8 mouse cellular contexts compared by ENCODE assay signal in genomic region chr6:114643716-114644115, GRCm38 (mm10). TPM values are rescaled to one million over a fixed set of nuclear protein-coding genes. Genes with fewer than 3 reads are reported as not detected.
DNase-seq lines count a peak whose midpoint lies in the region; ATAC-seq and TF ChIP-seq lines count a peak whose summit lies in the region.

No protein-coding gene starts in this region.

- no peak for ATAC-seq in hindbrain, postnatal 0 days
- no peak for ATAC-seq in midbrain, postnatal 0 days (ENCODE audit: low FRiP score)

- no peaks in the 10 kb centered on the region for H3K9me3 ChIP-seq in hindbrain, postnatal 0 days (ENCODE audit: low read length)
- no peaks in the 10 kb centered on the region for H3K9me3 ChIP-seq in midbrain, postnatal 0 days (ENCODE audit: low read length)

- no peaks in the 10 kb centered on the region; the same call in 1 of the 2 replicates for H3K4me1 ChIP-seq in hindbrain, postnatal 0 days (ENCODE audit: insufficient read depth, low read length)
- H3K4me1 ChIP-seq in midbrain, postnatal 0 days (ENCODE audit: insufficient read depth, low read length): no peaks in the 10 kb centered on the region

- TF ChIP-seq CTCF in layer of hippocampus, adult 2 months (conservative IDR thresholded peaks at IDR 0.05): no peak
- no peak for TF ChIP-seq CTCF in hindbrain, postnatal 0 days (IDR thresholded peaks at IDR 0.05; ENCODE audit: low read depth)
- TF ChIP-seq CTCF in midbrain, postnatal 0 days (IDR thresholded peaks at IDR 0.05): no peak

- no peaks in the 10 kb centered on the region for H3K36me3 ChIP-seq in hindbrain, postnatal 0 days (ENCODE audit: insufficient read depth, low read length)
- no peaks in the 10 kb centered on the region; the same call in 1 of the 2 replicates for H3K36me3 ChIP-seq in midbrain, postnatal 0 days (ENCODE audit: insufficient read depth, low read length)

- peak overlapping the region; percentile 71 for H3K4me3 ChIP-seq in layer of hippocampus, adult 2 months
- peak overlapping the region; percentile 54 for H3K4me3 ChIP-seq in hindbrain, postnatal 0 days (ENCODE audit: low read length)
- peak overlapping the region; percentile 81 for H3K4me3 ChIP-seq in midbrain, postnatal 0 days (ENCODE audit: low read depth, low read length)

- peak overlapping the region; percentile 99 for H3K4me2 ChIP-seq in hindbrain, postnatal 0 days (ENCODE audit: low read depth, low read length)
- peak overlapping the region; percentile 94 for H3K4me2 ChIP-seq in midbrain, postnatal 0 days (ENCODE audit: low read depth, low read length, poor library complexity, severe bottlenecking)

- no peaks in the 10 kb centered on the region for H3K27me3 ChIP-seq in hindbrain, postnatal 0 days (ENCODE audit: insufficient read depth, low read length)
- no peaks in the 10 kb centered on the region for H3K27me3 ChIP-seq in midbrain, postnatal 0 days (ENCODE audit: insufficient read depth, low read length)

- H3K27ac ChIP-seq in layer of hippocampus, adult 2 months: no peak overlapping the region
- no peak overlapping the region; the same call in 1 of the 2 replicates for H3K27ac ChIP-seq in hindbrain, postnatal 0 days
- no peak overlapping the region for H3K27ac ChIP-seq in midbrain, postnatal 0 days (ENCODE audit: low read depth, low read length)

- H3K9ac ChIP-seq in hindbrain, postnatal 0 days (replicated peaks; ENCODE audit: low read length): peak overlapping the region; percentile 60
- peak overlapping the region; percentile 70 for H3K9ac ChIP-seq in midbrain, postnatal 0 days (replicated peaks; ENCODE audit: low read length, poor library complexity, severe bottlenecking)

- 48% methylated on average over 8 of the region's 8 CpGs for WGBS in hindbrain, postnatal 0 days
- 49% methylated on average over 8 of the region's 8 CpGs for WGBS in midbrain, postnatal 0 days

- DNase-seq in layer of hippocampus, adult 2 months (ENCODE audit: low spot score in 2 of 2): no peak
- no peak for DNase-seq in layer of hippocampus, adult 8-10 months (ENCODE audit: low spot score in 2 of 2)
- DNase-seq in c-Kit-positive CD71-positive TER-119-negative erythroid progenitor cells, embryonic 14.5 days (ENCODE audit: low read depth): peak; percentile 13
- DNase-seq in hindbrain, postnatal 0 days (ENCODE audit: low spot score): no peak
- no peak for DNase-seq in midbrain, postnatal 0 days (ENCODE audit: low spot score)
- no peak for DNase-seq in spleen, adult 18-20 months
- DNase-seq in urinary bladder, adult 18-20 months (ENCODE audit: low spot score in 2 of 2): no peak
- DNase-seq in ovary, postnatal 36 days (ENCODE audit: low spot score): no peak

RNA-seq across cellular contexts. Expression of gene Atg7, which starts 0.8 kb away (rescaled TPM):
- total RNA-seq in layer of hippocampus, adult 2 months (2021): 10 to 100 TPM; 24.7 to 26.5 TPM
- 10 to 100 TPM; 21.0 to 28.8 (median 28.3) TPM for total RNA-seq in layer of hippocampus, adult 8-10 months (2022)
- total RNA-seq in hindbrain, postnatal 0 days (2014; rRNA removed): 15.0 and 17.5 TPM in 2 replicates
- polyA plus RNA-seq in hindbrain, postnatal 0 days (2015; fragmentation: Nextera tagmentation; extraction: Ambion mirVana): 15.9 and 16.6 TPM in 2 replicates
- total RNA-seq in midbrain, postnatal 0 days (2014; rRNA removed): 13.9 and 21.5 TPM in 2 replicates
- 15.3 and 17.1 TPM in 2 replicates for polyA plus RNA-seq in midbrain, postnatal 0 days (2015; fragmentation: Nextera tagmentation; extraction: Ambion mirVana)
